In the genomic region with DNA sequence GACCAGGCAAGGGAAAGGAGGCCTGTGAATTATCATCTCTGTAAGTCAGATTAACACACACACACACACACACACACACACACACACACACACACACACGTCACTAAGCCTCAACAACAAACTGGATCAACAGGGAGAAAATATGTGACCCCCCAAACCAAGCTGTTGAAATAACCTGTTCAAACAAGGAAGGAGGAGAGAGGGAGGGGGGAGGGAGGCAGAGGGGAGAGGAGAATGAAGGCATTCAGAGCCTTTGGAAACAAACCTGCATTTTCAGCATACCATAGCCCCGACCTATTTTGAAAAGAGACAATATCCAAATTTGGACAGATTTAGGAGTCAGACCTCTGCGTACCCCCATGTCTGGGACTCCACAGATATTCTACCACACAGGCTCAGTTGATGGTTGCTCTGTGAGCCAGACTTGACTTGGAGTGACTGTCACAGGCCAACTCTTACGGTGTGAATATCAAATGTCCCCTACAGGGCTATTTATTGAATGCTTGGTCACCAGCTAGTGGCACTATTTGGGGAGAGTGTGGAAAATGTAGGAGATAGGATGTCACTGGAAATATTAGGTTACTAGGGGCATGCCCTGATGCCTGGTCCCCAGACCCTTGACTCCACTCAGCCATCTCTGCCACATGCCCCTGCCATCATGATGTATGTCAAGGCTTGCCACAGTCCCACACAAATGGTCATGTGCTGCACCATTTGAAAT, we compare ENCODE assay signal across 28 mouse cellular contexts.
DNase-seq lines count a peak whose midpoint lies in the region; ATAC-seq and TF ChIP-seq lines count a peak whose summit lies in the region.
"Had no signal": no experiment of that assay in that cellular context is flagged by ENCODE, and none has a peak within 500 bp of the region (broad histone marks: within the 10 kb centered on the region; RNA-seq: fewer than 3 reads in every experiment).

No protein-coding gene starts in this region.

- no peak overlapping the region for H3K4me3 ChIP-seq in gastrocnemius, adult 2 months
- H3K4me3 ChIP-seq in lung, embryonic 15.5 days = no peak overlapping the region
- H3K4me3 ChIP-seq: embryonic facial prominence, embryonic 15.5 days; hindbrain, embryonic 15.5 days; kidney, embryonic 15.5 days; limb, embryonic 15.5 days had no signal

- H3K9me3 ChIP-seq in lung, embryonic 15.5 days = no peaks in the 10 kb centered on the region
- H3K9me3 ChIP-seq: embryonic facial prominence, embryonic 15.5 days; hindbrain, embryonic 15.5 days; kidney, embryonic 15.5 days; limb, embryonic 15.5 days had no signal

- no peak; the same call in 1 of the 2 replicates for TF ChIP-seq CTCF in gastrocnemius, adult 2 months (IDR thresholded peaks at IDR 0.05)

- intact Hi-C loops in gastrocnemius, adult 2 months (cut with DNase I) = loop anchor here (5.0 to 10.0 kb wide), 2 partner anchors 56 to 308 kb away; partner anchors contain the start of gene Arid2
- intact Hi-C loops in gastrocnemius, postnatal 36 days (cut with DNase I) = no loop called here

- H3K4me1 ChIP-seq in lung, embryonic 15.5 days = peaks cover 13% of the 10 kb centered on the region; the same call in 1 of the 2 replicates
- H3K4me1 ChIP-seq: hindbrain, embryonic 15.5 days; limb, embryonic 15.5 days had no signal

- peaks cover 12% of the 10 kb centered on the region; the same call in 1 of the 2 replicates for H3K36me3 ChIP-seq in lung, embryonic 15.5 days
- H3K36me3 ChIP-seq: G1E; hindbrain, embryonic 15.5 days had no signal

- H3K27ac ChIP-seq in gastrocnemius, adult 2 months = peak overlapping the region; percentile 71
- H3K27ac ChIP-seq in lung, embryonic 15.5 days = peak overlapping the region; percentile 35; the same call in 1 of the 2 replicates
- H3K27ac ChIP-seq: embryonic facial prominence, embryonic 15.5 days; hindbrain, embryonic 15.5 days; kidney, embryonic 15.5 days; limb, embryonic 15.5 days; liver, embryonic 14.5 days; stomach, postnatal 0 days had no signal

- H3K27me3 ChIP-seq in lung, embryonic 15.5 days = no peaks in the 10 kb centered on the region
- H3K27me3 ChIP-seq: CH12.LX; embryonic facial prominence, embryonic 15.5 days; hindbrain, embryonic 15.5 days; kidney, embryonic 15.5 days; limb, embryonic 15.5 days had no signal

- H3K4me2 ChIP-seq in lung, embryonic 15.5 days = no peak overlapping the region
- H3K4me2 ChIP-seq: embryonic facial prominence, embryonic 15.5 days; heart, embryonic 11.5 days; hindbrain, embryonic 15.5 days; kidney, embryonic 15.5 days; limb, embryonic 15.5 days had no signal

- WGBS in lung, embryonic 15.5 days = 46% methylated on average over 4 of the region's 4 CpGs

- peak; percentile 45 for DNase-seq in gastrocnemius, adult 2 months
- DNase-seq in gastrocnemius, postnatal 36 days = no peak
- no peak for DNase-seq in lung, postnatal 36 days
- DNase-seq in Muller cell, postnatal 12 days (ENCODE audit: inconsistent ontology term) = peak; percentile 92
- DNase-seq in skeletal muscle tissue, adult 2 months (ENCODE audit: low read depth, low spot score) = peak; percentile 64
- DNase-seq in urinary bladder, adult 2 months (ENCODE audit: low spot score) = no peak
- DNase-seq: adrenal gland, postnatal 14 days; B cell, adult 2 months; cerebellum, adult 8-10 months; cerebellum, postnatal 36 days; forebrain, postnatal 0 days; kidney, postnatal 4 days; lung, postnatal 4 days; right cerebral cortex, adult 18-20 months; right cerebral cortex, postnatal 4 days; thymus, adult 2 months; thymus, postnatal 4 days had no signal

- no peak overlapping the region for H3K9ac ChIP-seq in lung, embryonic 15.5 days
- H3K9ac ChIP-seq: embryonic facial prominence, embryonic 15.5 days; forebrain, postnatal 0 days; hindbrain, embryonic 15.5 days; kidney, embryonic 15.5 days; limb, embryonic 15.5 days; liver, embryonic 14.5 days had no signal

- peak; percentile 37; the same call in 1 of the 2 replicates for ATAC-seq in lung, embryonic 15.5 days (ENCODE audit: borderline replicate concordance, extremely low read depth, low FRiP score, low TSS enrichment)
- ATAC-seq: forebrain, postnatal 0 days; midbrain, embryonic 16.5 days had no signal

Comparison
In these comparisons a context has a peak if more than half of its experiments do, and no peak if none do; other contexts are left out.
1. DNase-seq: peak in gastrocnemius, adult 2 months (single experiment), Muller cell, postnatal 12 days (single experiment) and skeletal muscle tissue, adult 2 months (single experiment); none in gastrocnemius, postnatal 36 days (0 of 2), lung, postnatal 36 days (single experiment) and urinary bladder, adult 2 months (single experiment).